Mouse (Mus musculus) kidney, adult 2 months (tissue): ENCODE results near the gene Rab3ip. TPM values are rescaled to one million over a fixed set of nuclear protein-coding genes. Genes with fewer than 3 reads are reported as not detected.

Experiments used
- DNase-seq: peaks from one replicate; pipeline ENCODE4 v3.0.0; 2021
- H3K27ac ChIP-seq: fragments of 200-500 bp; 2 replicates; pipeline ENCODE4 v1.5.1; 2012; ENCODE audit warnings: low read depth, low read length, control low read depth, inconsistent platforms; ENCODE audit not compliant: insufficient read depth
- H3K27me3 ChIP-seq: fragments of 200-500 bp; replicated peaks from 2 replicates; pipeline ENCODE4 v1.6.1; 2012; ENCODE audit warnings: mild to moderate bottlenecking, moderate library complexity, low read length, inconsistent platforms; ENCODE audit not compliant: control insufficient read depth, insufficient read depth
- H3K36me3 ChIP-seq: fragments of 200-500 bp; 2 replicates; pipeline ENCODE4 v1.6.1; 2012; ENCODE audit warnings: mild to moderate bottlenecking, moderate library complexity, low read length, inconsistent platforms; ENCODE audit not compliant: control insufficient read depth, insufficient read depth
- H3K4me1 ChIP-seq: fragments of 200-500 bp; 2 replicates; pipeline ENCODE4 v1.6.1; 2011; ENCODE audit warnings: low read length; ENCODE audit not compliant: control insufficient read depth, insufficient read depth
- H3K4me3 ChIP-seq: fragments of 200-500 bp; 2 replicates; pipeline ENCODE4 v1.5.1; 2011; ENCODE audit warnings: mild to moderate bottlenecking, low read depth, low read length, control low read depth; ENCODE audit not compliant: insufficient read depth
- CTCF ChIP-seq: fragments of 200-500 bp; conservative IDR thresholded peaks from 2 replicates; pipeline ENCODE4 v1.5.1; 2011; ENCODE audit warnings: low read depth, mild to moderate bottlenecking, control low read depth, low read length, moderate library complexity, mixed read lengths; ENCODE audit not compliant: insufficient read depth, insufficient read length
- POLR2A ChIP-seq: fragments of 200-500 bp; IDR thresholded peaks from one replicate; pipeline ENCODE4 v1.6.1; 2011; ENCODE audit warnings: low read depth, low read length, control low read depth
- WGBS: fragments of 180-500 bp; shearing (Covaris S2); methylation state at CpG from one replicate; pipeline ENCODE4 v1.1.7; 2018; 5-methylcytosine and 5-hydroxymethylcytosine counted together
- polyA plus RNA-seq: library from polyadenylated mRNA; depleted of rRNA; stranded (reverse); fragments of >200 nt; gene quantifications from 2 replicates; pipeline ENCODE4 v1.2.3, GENCODE M21; 2012

The Rab3ip gene
- polyA plus RNA-seq, 1 experiment: 641 TPM

- TF ChIP-seq CTCF (no peak), POLR2A (no peak)
- WGBS: 43% methylated on average over 6 of the region's 7 CpGs
- H3K36me3 ChIP-seq: peaks cover 24% of the 10 kb centered on the region
- no peaks in the 10 kb centered on the region; the same call in 1 of the 2 replicates for H3K4me1 ChIP-seq
- no peak overlapping the region for H3K4me3 ChIP-seq
- no peak for DNase-seq
- H3K27me3 ChIP-seq: no peaks in the 10 kb centered on the region
- H3K27ac ChIP-seq: no peak overlapping the region
These were observed 19.6 kb downstream of the Rab3ip start for GRCm38 (mm10) chr10:116930936-116931335.

GRCm38 (mm10) chr10:116930506-116930905, 20.1 kb downstream of the Rab3ip start:
- no peak for TF ChIP-seq POLR2A
- TF ChIP-seq CTCF: no peak
- WGBS: 43% methylated on average over 7 of the region's 7 CpGs
- Histone ChIP-seq H3K27ac (no peak overlapping the region), H3K36me3 (peaks cover 25% of the 10 kb centered on the region), H3K4me1 (no peaks in the 10 kb centered on the region; the same call in 1 of the 2 replicates), H3K4me3 (no peak overlapping the region), H3K27me3 (no peaks in the 10 kb centered on the region)
- DNase-seq: no peak

GRCm38 (mm10) chr10:116928826-116929225, 21.7 kb downstream of the Rab3ip start:
- Histone ChIP-seq H3K27ac (no peak overlapping the region), H3K27me3 (no peaks in the 10 kb centered on the region), H3K4me3 (no peak overlapping the region), H3K4me1 (no peaks in the 10 kb centered on the region; the same call in 1 of the 2 replicates), H3K36me3 (peaks cover 24% of the 10 kb centered on the region)
- DNase-seq: no peak
- 47% methylated on average over 3 of the region's 3 CpGs for WGBS
- TF ChIP-seq POLR2A (no peak), CTCF (no peak)

GRCm38 (mm10) chr10:116926428-116927113, 24.0 kb downstream of the Rab3ip start:
- no peaks in the 10 kb centered on the region; the same call in 1 of the 2 replicates for H3K4me1 ChIP-seq
- 88% methylated on average over 11 of the region's 11 CpGs for WGBS
- no peak for DNase-seq
- TF ChIP-seq POLR2A (no peak), CTCF (no peak)
- H3K4me3 ChIP-seq: no peak overlapping the region
- no peak overlapping the region for H3K27ac ChIP-seq
- H3K36me3 ChIP-seq: peaks cover 19% of the 10 kb centered on the region
- no peaks in the 10 kb centered on the region for H3K27me3 ChIP-seq

- TF ChIP-seq POLR2A: no peak
- no peak for TF ChIP-seq CTCF
- Histone ChIP-seq H3K36me3 (peaks cover 13% of the 10 kb centered on the region), H3K4me1 (no peaks in the 10 kb centered on the region), H3K27ac (no peak overlapping the region), H3K27me3 (no peaks in the 10 kb centered on the region), H3K4me3 (no peak overlapping the region)
- DNase-seq: no peak
- WGBS: 90% methylated on average over 19 of the region's 19 CpGs
These were observed 26.7 kb downstream of the Rab3ip start for GRCm38 (mm10) chr10:116923651-116924495.

GRCm38 (mm10) chr10:116922161-116922560, 28.4 kb downstream of the Rab3ip start:
- no peak overlapping the region for H3K27ac ChIP-seq
- H3K4me1 ChIP-seq: no peaks in the 10 kb centered on the region
- TF ChIP-seq CTCF (no peak), POLR2A (no peak)
- WGBS: 62% methylated on average over 15 of the region's 15 CpGs
- H3K27me3 ChIP-seq: no peaks in the 10 kb centered on the region
- peaks cover 13% of the 10 kb centered on the region for H3K36me3 ChIP-seq
- DNase-seq: no peak
- H3K4me3 ChIP-seq: no peak overlapping the region

GRCm38 (mm10) chr10:116921416-116921815, 29.2 kb downstream of the Rab3ip start:
- WGBS: 75% methylated on average over 15 of the region's 15 CpGs
- no peak overlapping the region for H3K27ac ChIP-seq
- H3K4me1 ChIP-seq: no peaks in the 10 kb centered on the region
- H3K36me3 ChIP-seq: peaks cover 14% of the 10 kb centered on the region
- TF ChIP-seq CTCF (no peak), POLR2A (no peak)
- DNase-seq: no peak
- no peaks in the 10 kb centered on the region for H3K27me3 ChIP-seq
- H3K4me3 ChIP-seq: no peak overlapping the region
